Mouse (Mus musculus): ENCODE measurements around the gene Klhdc7b.
A peak's percentile ranks its signal among the peaks of the same experiment; 100 is the strongest.
"Not testable (repeated sequence)": the region's sequence is repeated elsewhere in the genome, so short reads cannot be mapped to it uniquely, and the experiment has no call there.

Klhdc7b gene

GRCm38 (mm10) chr15:89428136-89428790 lies 43.5 kb downstream of the Klhdc7b start:
- no peak for DNase-seq (ENCODE audit: low read depth in 2 of 2, low spot score in 2 of 2)

GRCm38 (mm10) chr15:89428821-89429351 lies 44.2 kb downstream of the Klhdc7b start:
- DNase-seq (ENCODE audit: low read depth in 2 of 2, low spot score in 2 of 2), result peak in 1 of 2 experiments; percentile 9

GRCm38 (mm10) chr15:89429352-89430221 lies 44.9 kb downstream of the Klhdc7b start, which contains the start of the genes C730034F03Rik, Gm44502 and Chkb:
Gene C730034F03Rik (plus strand): TSS chr15:89429589.
Gene Gm44502 (minus strand): TSS chr15:89429696.
Gene Chkb (minus strand): TSS chr15:89429908.
- peak; percentile 85 to 88 for DNase-seq (ENCODE audit: low read depth in 2 of 2, low spot score in 2 of 2)

- no peak for DNase-seq (ENCODE audit: low read depth in 2 of 2, low spot score in 2 of 2)
Observed at GRCm38 (mm10) chr15:89430341-89430740, 45.6 kb downstream of the Klhdc7b start.

GRCm38 (mm10) chr15:89430771-89431170 lies 46.1 kb downstream of the Klhdc7b start:
- DNase-seq (ENCODE audit: low read depth in 2 of 2, low spot score in 2 of 2), result not testable (repeated sequence)

GRCm38 (mm10) chr15:89431271-89431670 lies 46.6 kb downstream of the Klhdc7b start:
- DNase-seq (ENCODE audit: low read depth in 2 of 2, low spot score in 2 of 2), result no peak

GRCm38 (mm10) chr15:89431806-89432205 lies 47.1 kb downstream of the Klhdc7b start:
- no peak for DNase-seq (ENCODE audit: low read depth in 2 of 2, low spot score in 2 of 2)

- no peak for DNase-seq (ENCODE audit: low read depth in 2 of 2, low spot score in 2 of 2)
Observed at GRCm38 (mm10) chr15:89432946-89433345, 48.2 kb downstream of the Klhdc7b start.

- DNase-seq (ENCODE audit: low read depth in 2 of 2, low spot score in 2 of 2), result no peak
Observed at GRCm38 (mm10) chr15:89434136-89434535, 49.4 kb downstream of the Klhdc7b start.

GRCm38 (mm10) chr15:89435878-89436277 lies 51.2 kb downstream of the Klhdc7b start:
- DNase-seq (ENCODE audit: low read depth in 2 of 2, low spot score in 2 of 2), result no peak

All from CD8-positive naive resting alpha-beta T cell, adult 2 months (primary cell).